Mouse (Mus musculus): Measurements from ENCODE around the gene Bsg.
"Not testable (repeated sequence)": the region's sequence is repeated elsewhere in the genome, so short reads cannot be mapped to it uniquely, and the experiment has no call there.

The Bsg gene

GRCm38 (mm10) chr10:79738259-79738658, 34.0 kb downstream of the Bsg start:
- DNase-seq, result peak; percentile 41 to 63

- no peak for DNase-seq
Observed at GRCm38 (mm10) chr10:79739234-79739633, 34.9 kb downstream of the Bsg start.

- peak in 1 of 2 experiments; percentile 32 for DNase-seq
Observed at GRCm38 (mm10) chr10:79740863-79741262, 36.6 kb downstream of the Bsg start.

- DNase-seq, result peak in 1 of 2 experiments; percentile 32
Observed at GRCm38 (mm10) chr10:79743161-79743560, 38.9 kb downstream of the Bsg start.

GRCm38 (mm10) chr10:79743650-79744365, 39.5 kb downstream of the Bsg start:
- DNase-seq, result no peak

GRCm38 (mm10) chr10:79745411-79745810, 41.1 kb downstream of the Bsg start:
- DNase-seq, result peak in 1 of 2 experiments; percentile 58

- peak; percentile 97 to 99 for DNase-seq
Observed at GRCm38 (mm10) chr10:79745898-79746773, 41.8 kb downstream of the Bsg start, which contains the start of gene Polrmt. Gene Polrmt, minus strand, starts transcription at chr10:79746581.

GRCm38 (mm10) chr10:79746774-79747151, 42.5 kb downstream of the Bsg start:
- peak in 1 of 2 experiments; percentile 38 for DNase-seq

- DNase-seq, result peak in 1 of 2 experiments; percentile 26
Observed at GRCm38 (mm10) chr10:79748496-79748895, 44.2 kb downstream of the Bsg start.

- peak; percentile 91 to 92 for DNase-seq
Observed at GRCm38 (mm10) chr10:79754856-79755516, 50.7 kb downstream of the Bsg start, which contains the start of gene Fgf22. Gene Fgf22, plus strand, starts transcription at chr10:79755076.

- DNase-seq, result no peak
Observed at GRCm38 (mm10) chr10:79755854-79756253, 51.6 kb downstream of the Bsg start.

- peak in 1 of 2 experiments; percentile 33 for DNase-seq
Observed at GRCm38 (mm10) chr10:79756660-79757059, 52.4 kb downstream of the Bsg start.

GRCm38 (mm10) chr10:79759675-79760074, 55.4 kb downstream of the Bsg start:
- not testable (repeated sequence) for DNase-seq

- peak in 1 of 2 experiments; percentile 35 for DNase-seq
Observed at GRCm38 (mm10) chr10:79760603-79761143, 56.4 kb downstream of the Bsg start.

Data from kidney, postnatal 25 days (tissue).